Mouse (Mus musculus) olfactory bulb, adult 2 months (tissue): ENCODE results near the gene Ifnar1.

Experiments
- CTCF ChIP-seq: fragments of 200-500 bp; IDR thresholded peaks from 2 replicates; pipeline ENCODE4 v1.5.1; 2012; ENCODE audit warnings: low read depth, mild to moderate bottlenecking, low read length, moderate library complexity; ENCODE audit not compliant: insufficient read depth
- POLR2A ChIP-seq: fragments of 200-500 bp; IDR thresholded peaks from 2 replicates; pipeline ENCODE4 v1.6.1; 2012; ENCODE audit warnings: mild to moderate bottlenecking, low read depth, low read length, moderate library complexity; ENCODE audit not compliant: insufficient read depth

DNA sequence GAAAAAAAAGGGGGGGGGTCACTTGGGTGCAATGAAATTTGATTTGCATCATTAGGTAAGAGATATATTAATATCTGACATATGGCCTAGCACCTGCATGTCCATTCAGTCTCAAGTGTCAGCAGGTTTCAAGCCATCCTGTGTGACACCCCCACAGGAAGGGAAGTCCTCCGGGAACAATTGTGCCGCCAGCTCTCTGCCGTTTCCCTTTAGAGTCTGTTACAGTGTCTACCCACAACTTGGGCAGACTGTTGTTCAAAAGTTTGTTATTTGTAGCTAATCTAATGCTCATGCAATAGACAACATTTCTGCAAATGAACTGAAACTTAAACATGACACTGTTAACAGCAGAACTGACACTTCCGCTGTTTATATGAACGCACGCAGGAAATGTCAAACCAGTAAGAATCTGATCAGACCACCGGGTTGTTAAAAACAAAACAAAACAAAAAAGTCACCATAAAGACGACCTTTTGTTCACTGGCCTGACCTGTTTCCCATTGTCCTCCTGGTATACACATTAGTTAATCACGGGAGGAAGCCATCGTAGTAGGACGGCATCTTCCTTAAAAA is 23.9 kb upstream of the Ifnar1 start:
- TF ChIP-seq CTCF = no peak
- no peak for TF ChIP-seq POLR2A
